Mouse (Mus musculus) liver, embryonic 14.5 days (tissue): Measurements from ENCODE around the gene Sorcs2.

ENCODE experiments used
- CTCF ChIP-seq: IDR thresholded peaks from 2 replicates; pipeline ENCODE4 v1.5.1; 2016; ENCODE audit warnings: antibody characterized with exemption, low read depth, control low read depth
- EP300 ChIP-seq: IDR thresholded peaks from 2 replicates; pipeline ENCODE4 v1.6.1; 2016; ENCODE audit warnings: antibody characterized with exemption, low read depth

GRCm38 (mm10) chr5:36377456-36378369, 20.2 kb downstream of the Sorcs2 start:
- TF ChIP-seq CTCF (no peak), EP300 (no peak)
